Mouse (Mus musculus) brain, embryonic 14.5 days (tissue): ENCODE data around the gene Csrp1.

Experiments used
- CTCF ChIP-seq: fragments of 200-500 bp; IDR thresholded peaks from 2 replicates; pipeline ENCODE4 v1.5.1; 2012; ENCODE audit warnings: inconsistent platforms, mild to moderate bottlenecking, moderate library complexity, borderline replicate concordance; ENCODE audit not compliant: insufficient read depth, insufficient read length; ENCODE audit errors: extremely low read depth
- POLR2A ChIP-seq: fragments of 200-500 bp; IDR thresholded peaks from 2 replicates; pipeline ENCODE4 v1.6.1; 2012; ENCODE audit warnings: mild to moderate bottlenecking, inconsistent platforms, borderline replicate concordance; ENCODE audit not compliant: poor library complexity, insufficient read depth, insufficient read length, severe bottlenecking; ENCODE audit errors: extremely low read depth

DNA sequence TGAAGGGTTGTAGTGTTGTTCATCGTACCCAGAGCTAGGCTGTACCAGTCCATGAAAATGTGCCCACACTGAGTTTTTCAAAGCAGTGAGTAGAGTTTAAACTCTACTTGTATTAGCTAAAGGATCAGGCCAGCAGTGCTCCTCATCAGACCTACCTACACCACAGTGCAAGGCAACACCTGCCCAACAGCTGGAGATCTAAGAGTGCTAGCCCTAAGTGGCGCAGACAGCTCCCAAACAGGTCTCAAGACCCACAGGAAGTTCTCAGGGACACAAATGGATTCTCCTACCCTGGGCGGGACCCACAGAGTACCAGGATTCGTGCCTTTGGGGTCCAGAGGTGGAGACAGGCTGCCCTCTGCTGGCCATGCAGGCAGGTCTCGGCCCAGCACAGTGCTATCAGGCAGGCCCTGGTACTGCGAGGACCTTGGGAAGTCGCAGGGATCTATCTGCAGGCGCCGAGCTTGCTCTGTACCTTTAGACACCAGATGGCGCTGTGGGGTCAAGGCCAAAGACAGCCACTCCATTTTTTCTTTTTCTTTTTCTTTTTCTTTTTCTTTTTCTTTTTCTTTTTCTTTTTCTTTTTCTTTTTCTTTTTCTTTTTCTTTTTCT is 33.0 kb downstream of the Csrp1 start:
- peak; percentile 97 for TF ChIP-seq CTCF
- no peak for TF ChIP-seq POLR2A
